Mouse (Mus musculus): ENCODE measurements around the gene Ppp5c.

Ppp5c gene

DNA sequence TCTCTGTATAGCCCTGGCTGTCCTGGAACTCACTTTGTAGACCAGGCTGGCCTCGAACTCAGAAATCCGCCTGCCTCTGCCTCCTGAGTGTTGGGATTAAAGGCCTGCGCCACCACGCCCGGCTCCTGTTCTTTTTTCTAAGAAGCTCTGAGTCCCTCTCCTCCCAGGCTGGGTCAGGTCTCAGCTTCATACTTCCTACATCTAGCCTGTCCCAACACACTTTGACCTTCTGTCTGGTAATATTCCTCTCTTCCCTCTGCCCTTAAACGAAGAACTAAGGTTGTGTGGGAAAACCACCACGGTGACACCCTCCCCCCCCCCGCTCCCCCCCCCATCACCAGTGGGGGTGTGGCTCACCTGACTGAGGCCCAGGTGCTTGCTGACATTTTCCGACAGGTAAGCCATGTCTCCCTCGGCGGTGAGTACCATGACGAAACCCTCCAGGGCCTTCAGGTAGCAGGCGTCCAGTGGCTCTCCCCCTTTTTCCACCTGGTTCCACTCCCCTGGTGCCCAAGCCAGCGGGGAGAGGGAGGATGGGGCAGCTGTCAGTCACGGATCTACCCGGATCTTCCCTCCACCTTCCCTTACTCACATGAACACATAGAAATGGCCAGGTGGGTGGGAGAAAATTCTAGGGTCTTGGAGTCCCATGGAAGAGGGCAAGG, 26.7 kb upstream of the Ppp5c start:
- no peak for DNase-seq (ENCODE audit: low spot score in 2 of 2)

DNA sequence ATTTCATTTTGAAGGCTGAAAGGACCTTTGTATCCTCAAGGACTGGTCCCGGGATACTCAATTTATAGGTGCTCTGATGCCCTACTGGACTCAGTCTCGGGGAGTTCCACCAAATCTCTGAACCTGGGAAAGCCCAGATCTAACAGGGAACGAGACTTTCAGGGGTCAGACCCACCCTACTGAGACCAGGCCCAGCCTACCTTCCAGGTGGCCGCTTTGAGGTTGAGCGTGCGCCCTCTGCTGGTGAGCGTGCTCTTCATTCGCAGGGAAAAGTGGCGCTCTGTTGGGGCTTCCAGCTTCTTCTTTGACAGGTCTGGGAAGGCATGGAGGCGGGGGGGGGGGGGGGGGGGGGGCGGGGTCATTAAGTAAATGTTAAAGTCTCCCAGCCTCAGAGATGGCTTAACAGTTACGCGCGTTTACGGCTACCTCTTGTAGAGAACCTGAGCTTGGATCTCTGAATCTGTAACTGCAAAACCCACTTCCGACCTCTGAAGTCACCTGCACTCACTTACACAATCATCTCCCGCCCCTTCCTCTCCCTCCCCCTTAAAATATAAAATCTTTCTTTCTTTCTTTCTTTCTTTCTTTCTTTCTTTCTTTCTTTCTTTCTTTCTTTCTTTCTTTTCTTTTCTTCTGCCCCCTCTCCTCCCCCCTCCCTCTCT, 23.3 kb upstream of the Ppp5c start:
- DNase-seq (ENCODE audit: low spot score in 2 of 2), result peak; percentile 65 to 88

DNA sequence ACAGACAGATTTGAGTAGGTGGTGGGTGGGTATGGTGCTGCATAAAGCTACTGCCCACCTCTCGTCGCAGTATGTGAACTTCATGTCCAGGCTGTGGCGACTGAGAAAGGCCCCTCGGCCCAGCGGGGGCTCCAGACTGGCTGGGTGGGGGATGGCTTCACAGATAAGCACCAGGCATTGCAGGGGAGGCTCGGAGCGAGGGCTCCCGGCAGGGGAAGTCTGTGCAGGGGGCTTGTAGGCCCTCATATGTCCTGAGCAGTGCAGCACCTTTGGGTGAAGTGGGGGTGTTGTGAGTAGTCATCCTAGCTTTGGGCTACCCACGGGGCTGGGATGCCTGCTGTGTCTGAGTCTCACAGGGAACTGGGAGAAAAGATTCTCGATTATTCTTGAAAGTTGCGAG, 22.8 kb upstream of the Ppp5c start:
- DNase-seq (ENCODE audit: low spot score in 2 of 2), result no peak

DNA sequence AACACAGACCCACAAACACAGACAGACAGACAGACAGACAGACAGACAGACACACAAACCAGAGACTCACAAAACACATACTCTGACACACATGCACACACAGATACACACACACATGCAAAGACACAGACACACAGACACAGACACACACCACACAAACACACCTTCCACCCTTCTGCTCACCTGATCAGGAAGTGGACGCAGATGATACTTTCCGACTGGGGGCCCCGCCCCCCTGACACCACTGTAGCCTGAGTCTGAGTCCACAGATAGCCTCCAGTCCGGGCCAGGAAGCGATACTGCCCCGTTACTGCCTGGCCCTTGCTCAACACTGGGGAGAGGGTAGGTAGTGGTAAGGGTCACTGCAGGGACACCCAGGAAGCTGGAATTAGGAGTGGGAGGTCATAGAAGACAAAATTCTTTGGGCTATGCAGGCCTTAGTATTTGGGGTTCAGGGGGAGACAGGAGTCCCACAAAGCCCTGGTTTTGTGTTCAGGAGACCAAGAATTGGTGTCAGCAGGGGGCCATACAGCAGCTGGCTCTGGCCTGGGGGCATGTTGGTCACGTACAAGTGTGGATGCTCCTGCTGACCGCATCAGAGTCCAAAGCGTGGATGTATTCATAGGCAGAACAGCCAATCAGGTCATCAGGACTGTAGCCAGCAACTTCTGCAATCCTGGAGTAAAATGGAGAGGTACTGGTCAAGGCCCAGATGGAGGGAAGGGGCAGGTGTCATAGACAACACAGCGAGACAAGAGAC, 20.9 kb upstream of the Ppp5c start:
- DNase-seq (ENCODE audit: low spot score in 2 of 2), result no peak

GRCm38 (mm10) chr7:17047041-17047682, 19.4 kb upstream of the Ppp5c start:
- DNase-seq (ENCODE audit: low spot score in 2 of 2), result no peak

GRCm38 (mm10) chr7:17045743-17046142, 18.0 kb upstream of the Ppp5c start:
- no peak for DNase-seq (ENCODE audit: low spot score in 2 of 2)

DNA sequence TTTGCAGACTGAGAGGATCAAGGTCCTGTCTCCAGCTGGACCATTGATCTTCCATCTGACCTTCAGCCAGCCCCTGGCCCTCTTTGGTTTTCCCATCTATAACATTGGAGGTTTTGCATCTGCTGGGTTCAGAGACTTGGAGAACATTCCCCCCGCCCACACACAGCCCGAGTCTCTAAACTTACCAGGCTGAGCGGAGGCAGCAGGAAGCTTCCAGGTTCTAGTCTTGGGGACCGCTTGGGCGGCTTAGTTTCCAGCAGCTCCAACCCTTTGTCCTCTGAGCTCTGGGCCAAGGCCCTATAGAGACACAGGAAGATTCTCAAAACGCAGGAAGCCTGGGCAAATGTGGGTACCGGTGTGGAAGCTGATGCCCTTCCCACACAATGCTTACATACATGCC, 11.6 kb upstream of the Ppp5c start:
- no peak for DNase-seq (ENCODE audit: low spot score in 2 of 2)

GRCm38 (mm10) chr7:17038018-17038695, 10.4 kb upstream of the Ppp5c start:
- no peak for DNase-seq (ENCODE audit: low spot score in 2 of 2)

DNA sequence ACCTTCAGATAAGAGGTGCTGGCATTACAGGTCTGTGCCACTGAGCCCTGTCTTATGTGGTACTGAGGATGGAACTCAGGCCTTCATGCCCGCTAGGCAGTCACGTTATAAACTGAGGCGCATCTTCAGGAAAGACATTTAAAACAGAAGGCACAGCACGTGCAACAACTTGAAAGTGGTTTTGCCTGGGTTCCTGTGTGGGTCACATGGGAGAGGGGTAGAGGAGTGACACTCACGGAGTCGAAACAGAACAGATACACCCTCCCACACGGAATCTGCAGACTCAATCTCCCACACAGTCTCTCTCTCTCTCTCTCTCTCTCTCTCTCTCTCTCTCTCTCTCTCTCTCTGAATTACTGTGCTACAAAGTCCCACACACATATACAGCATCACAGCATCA, 2.5 kb upstream of the Ppp5c start:
- DNase-seq (ENCODE audit: low spot score in 2 of 2), result no peak

DNA sequence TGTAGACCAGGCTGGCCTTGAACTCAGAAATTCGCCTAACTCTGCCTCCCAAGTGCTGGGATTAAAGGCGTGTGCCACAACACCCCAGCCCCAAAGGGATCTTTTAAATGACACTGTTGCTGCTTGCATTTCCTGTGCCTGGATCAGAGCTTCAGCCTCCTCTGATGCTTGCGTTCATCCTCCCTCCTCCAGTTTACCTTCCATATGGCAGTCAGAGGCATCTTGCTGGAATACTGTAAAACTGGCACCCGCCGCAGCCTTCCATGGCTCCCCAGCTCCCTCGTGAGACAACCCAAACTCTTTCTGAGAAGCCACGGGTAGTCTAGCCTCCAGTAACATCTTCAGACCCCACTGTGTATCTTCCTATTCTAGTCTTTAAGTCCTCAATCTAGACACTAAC, 1.2 kb upstream of the Ppp5c start:
- no peak for DNase-seq (ENCODE audit: low spot score in 2 of 2)

- peak in 1 of 2 experiments; percentile 66 for DNase-seq (ENCODE audit: low spot score in 2 of 2)
Measured at GRCm38 (mm10) chr7:17026710-17027587, 775 bp downstream of the Ppp5c start.

DNA sequence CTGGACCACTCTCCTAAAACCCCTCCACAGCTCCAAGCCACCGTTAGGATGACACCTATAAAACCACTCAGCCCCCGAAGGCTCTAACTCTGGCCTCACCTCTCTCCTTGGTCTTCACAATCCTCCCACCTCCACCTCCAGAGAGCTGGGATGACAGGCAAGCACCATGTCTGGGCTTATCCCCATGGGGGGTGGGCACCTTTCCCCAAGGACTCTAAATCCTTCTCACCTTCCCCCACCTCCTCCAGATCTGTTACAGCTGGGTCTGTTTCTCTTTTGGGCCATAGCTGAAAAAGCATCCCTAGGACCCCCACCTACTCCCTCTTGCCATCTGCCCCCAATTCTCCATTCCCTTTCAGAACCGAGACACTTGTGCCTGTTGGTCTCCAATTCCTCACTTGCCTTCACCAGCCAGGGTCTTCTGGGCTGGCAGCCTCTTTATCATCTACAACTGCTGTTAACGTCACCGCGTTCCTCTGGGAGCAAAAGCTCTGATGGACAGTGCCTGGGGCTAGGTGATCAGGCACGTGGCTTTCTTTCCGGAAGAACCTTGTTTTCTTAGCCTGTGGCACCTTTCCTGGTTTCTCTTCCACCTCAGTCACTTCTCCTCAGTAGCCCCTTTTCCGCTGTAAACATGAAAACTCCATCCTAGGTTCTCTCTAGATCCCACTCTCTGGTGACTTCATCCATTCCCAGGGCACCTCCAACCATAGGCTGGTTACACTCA, 1.7 kb downstream of the Ppp5c start:
- no peak for DNase-seq (ENCODE audit: low spot score in 2 of 2)

DNA sequence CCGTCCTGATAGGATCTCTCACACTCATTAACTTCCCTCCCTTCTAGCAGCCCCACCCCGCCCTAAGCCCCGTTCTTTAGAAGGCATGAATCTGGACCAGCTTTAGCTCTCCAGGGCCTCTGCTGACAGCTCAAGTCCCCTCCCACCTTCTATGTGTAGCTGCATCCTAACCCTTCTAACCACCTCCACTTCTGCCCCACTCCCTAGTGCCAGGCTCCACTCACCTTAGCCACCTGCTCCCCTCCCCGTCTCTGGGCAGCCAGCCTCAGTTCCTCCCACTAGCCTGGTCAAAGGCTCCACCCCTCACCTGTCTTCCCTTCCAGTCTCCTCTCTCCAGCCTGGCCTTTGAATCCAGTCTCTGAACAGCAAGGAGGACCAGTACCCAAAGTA, 2.2 kb downstream of the Ppp5c start:
- DNase-seq (ENCODE audit: low spot score in 2 of 2), result no peak

- peak; percentile 46 to 75 for DNase-seq (ENCODE audit: low spot score in 2 of 2)
Measured at GRCm38 (mm10) chr7:17024814-17025504, 2.8 kb downstream of the Ppp5c start.

DNA sequence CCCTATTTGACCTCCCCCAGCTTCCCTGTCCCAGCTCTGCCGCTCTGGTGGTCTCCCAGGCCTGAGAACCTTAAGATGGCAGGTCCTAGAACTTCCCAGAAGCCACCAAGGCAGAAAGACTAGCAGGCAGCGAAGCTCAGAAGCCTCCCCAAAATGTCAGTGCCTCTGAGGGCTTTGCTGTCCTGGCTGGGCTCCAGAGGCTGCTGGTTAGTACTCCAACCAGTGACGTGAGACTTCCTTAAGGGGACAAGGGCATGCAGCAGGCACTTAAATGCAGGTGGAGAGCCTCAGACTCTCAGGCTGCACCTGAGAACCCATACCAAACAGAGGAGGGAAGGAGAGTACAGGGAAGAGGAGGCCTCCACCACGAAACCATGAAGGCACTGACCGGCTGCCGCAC, 3.6 kb downstream of the Ppp5c start:
- no peak for DNase-seq (ENCODE audit: low spot score in 2 of 2)

- DNase-seq (ENCODE audit: low spot score in 2 of 2), result no peak
Measured at GRCm38 (mm10) chr7:17023701-17024100, 4.0 kb downstream of the Ppp5c start.

DNA sequence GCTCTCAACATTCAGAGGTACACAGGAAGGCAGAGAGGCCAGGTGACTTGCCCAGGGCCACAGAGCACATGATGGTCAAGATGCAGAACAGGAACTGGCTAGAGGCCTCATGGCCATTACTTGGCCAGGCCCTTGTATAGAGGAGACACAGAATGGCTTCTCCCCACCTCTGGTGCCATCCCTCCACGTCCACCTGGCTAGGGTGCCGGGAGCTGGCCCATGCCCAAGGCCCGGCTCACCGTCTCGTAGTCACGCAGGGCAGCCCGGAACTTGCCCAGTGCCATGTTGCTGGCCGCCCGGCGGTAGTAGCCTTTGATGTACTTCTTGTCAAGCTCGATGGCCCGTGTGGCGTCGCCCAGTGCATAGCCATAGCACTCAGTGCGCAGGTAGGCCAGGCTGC, 5.5 kb downstream of the Ppp5c start:
- DNase-seq (ENCODE audit: low spot score in 2 of 2), result no peak

- DNase-seq (ENCODE audit: low spot score in 2 of 2), result no peak
Measured at GRCm38 (mm10) chr7:17019426-17020166, 8.1 kb downstream of the Ppp5c start.

- DNase-seq (ENCODE audit: low spot score in 2 of 2), result no peak
Measured at GRCm38 (mm10) chr7:17017921-17018320, 9.8 kb downstream of the Ppp5c start.

All from spleen, postnatal 4 days (tissue).